Mouse (Mus musculus) liver, embryonic 11.5 days (tissue): ENCODE data around the gene Tvp23b. TPM values are rescaled to one million over a fixed set of nuclear protein-coding genes. Genes with fewer than 3 reads are reported as not detected.
A peak's percentile ranks its signal among the peaks of the same experiment; 100 is the strongest.

Experiments
- ATAC-seq: fragments of 200-750 bp; cut with Nextera tagmentation; replicated peaks from 2 replicates; pipeline ENCODE4 v1.8.0; 2017; ENCODE audit warnings: moderate number of reproducible peaks, mild to moderate bottlenecking, moderate TSS enrichment, moderate library complexity; ENCODE audit not compliant: low FRiP score
- DNase-seq: peaks from one replicate; pipeline ENCODE4 v3.0.0-alpha.2; 2017; ENCODE audit warnings: low spot score
- H3K27ac ChIP-seq: fragments of 300-500 bp; sonication (generic); 2 replicates; pipeline ENCODE4 v1.5.1; 2014; ENCODE audit warnings: mild to moderate bottlenecking, low read depth, low read length, control low read depth
- H3K27me3 ChIP-seq: fragments of 300-500 bp; sonication (generic); replicated peaks from 2 replicates; pipeline ENCODE4 v1.6.1; 2014; ENCODE audit warnings: low read length, mixed read lengths; ENCODE audit not compliant: control insufficient read depth, insufficient read depth
- H3K36me3 ChIP-seq: fragments of 300-500 bp; sonication (generic); 2 replicates; pipeline ENCODE4 v1.6.1; 2014; ENCODE audit warnings: mild to moderate bottlenecking, low read length, moderate library complexity, mixed read lengths; ENCODE audit not compliant: control insufficient read depth, insufficient read depth
- H3K4me1 ChIP-seq: fragments of 300-500 bp; sonication (generic); replicated peaks from 2 replicates; pipeline ENCODE4 v1.6.1; 2014; ENCODE audit warnings: low read length, mixed read lengths; ENCODE audit not compliant: control insufficient read depth, insufficient read depth
- H3K4me2 ChIP-seq: fragments of 300-500 bp; sonication (generic); 2 replicates; pipeline ENCODE4 v1.6.1; 2014; ENCODE audit warnings: mild to moderate bottlenecking, control low read depth, moderate library complexity
- H3K4me3 ChIP-seq: fragments of 300-500 bp; sonication (generic); 2 replicates; pipeline ENCODE4 v1.5.1; 2014; ENCODE audit warnings: low read depth, low read length, control low read depth
- H3K9ac ChIP-seq: fragments of 300-500 bp; sonication (generic); 2 replicates; pipeline ENCODE4 v1.6.1; 2014; ENCODE audit warnings: low read depth, low read length, control low read depth
- H3K9me3 ChIP-seq: fragments of 300-500 bp; sonication (generic); 2 replicates; pipeline ENCODE4 v1.6.1; 2016; ENCODE audit warnings: low read length, inconsistent platforms, mixed read lengths; ENCODE audit not compliant: control insufficient read depth
- WGBS: fragments of 180-500 bp; shearing (Covaris S2); extraction: QIAGEN DNeasy Blood & Tissue Kit; methylation state at CpG from one replicate; pipeline ENCODE4 v1.1.7; 2014; 5-methylcytosine and 5-hydroxymethylcytosine counted together
- polyA plus RNA-seq: library from polyadenylated mRNA; unstranded; fragments of >200 nt; fragmentation: Nextera tagmentation; extraction: Ambion mirVana; gene quantifications from 2 replicates; pipeline ENCODE4 v1.2.1, GENCODE M21; 2014

Gene Tvp23b
- polyA plus RNA-seq, 1 experiment from 2014 or later: 49.1 TPM

- Histone ChIP-seq H3K36me3 (no peaks in the 10 kb centered on the region), H3K9me3 (no peaks in the 10 kb centered on the region), H3K27me3 (no peaks in the 10 kb centered on the region), H3K4me3 (no peak overlapping the region), H3K4me2 (no peak overlapping the region), H3K9ac (no peak overlapping the region), H3K27ac (no peak overlapping the region), H3K4me1 (no peaks in the 10 kb centered on the region)
- no peak for ATAC-seq
- WGBS: 74% methylated on average over 8 of the region's 8 CpGs
- no peak for DNase-seq
Observed at GRCm38 (mm10) chr11:62911362-62911761, 32.1 kb downstream of the Tvp23b start.

DNA sequence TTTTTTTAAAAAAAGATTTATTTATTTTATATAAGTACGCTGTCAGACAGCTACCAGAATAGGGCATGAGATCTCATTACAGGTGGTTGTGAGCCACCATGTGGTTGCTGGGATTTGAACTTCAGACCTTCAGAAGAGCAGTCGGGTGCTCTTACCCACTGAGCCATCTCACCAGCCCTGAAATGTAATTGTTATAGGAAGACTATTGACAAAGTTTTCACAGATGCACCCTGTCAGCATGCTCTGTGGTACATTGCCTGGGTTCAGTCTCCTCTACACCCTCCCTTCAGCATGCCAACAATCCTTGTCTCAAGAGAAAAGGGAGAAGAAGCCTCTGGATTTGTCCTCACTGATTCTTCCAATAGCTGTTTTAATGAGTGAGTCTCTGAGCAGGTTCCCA lies 33.9 kb downstream of the Tvp23b start:
- ATAC-seq (no peak), DNase-seq (no peak)
- H3K4me3 ChIP-seq: no peak overlapping the region
- no peaks in the 10 kb centered on the region for H3K27me3 ChIP-seq
- H3K27ac ChIP-seq: no peak overlapping the region
- H3K4me2 ChIP-seq: no peak overlapping the region
- H3K36me3 ChIP-seq: no peaks in the 10 kb centered on the region
- no peak overlapping the region for H3K9ac ChIP-seq
- H3K4me1 ChIP-seq: no peaks in the 10 kb centered on the region
- no peaks in the 10 kb centered on the region for H3K9me3 ChIP-seq
- 88% methylated on average over 2 of the region's 2 CpGs for WGBS

DNA sequence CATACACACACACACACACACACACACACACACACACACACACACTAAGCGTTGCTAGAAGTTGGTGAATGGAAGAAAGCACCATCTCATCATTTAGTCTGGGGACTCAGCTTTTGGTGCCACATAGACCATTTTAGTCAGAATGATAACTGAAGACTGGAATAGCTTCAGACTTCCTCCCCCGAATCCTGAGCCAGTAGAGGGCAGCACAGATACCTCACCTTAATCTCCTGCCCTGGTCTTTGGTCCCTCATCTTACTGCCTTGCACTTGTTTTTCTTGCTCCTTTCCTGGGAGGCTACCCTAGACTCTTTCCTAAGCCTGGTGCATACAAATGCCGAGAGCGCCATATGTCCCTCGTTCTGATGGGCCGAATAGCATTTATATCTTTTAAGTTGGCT lies 35.3 kb downstream of the Tvp23b start:
- Histone ChIP-seq H3K4me1 (no peaks in the 10 kb centered on the region), H3K27ac (no peak overlapping the region), H3K36me3 (no peaks in the 10 kb centered on the region), H3K9me3 (no peaks in the 10 kb centered on the region), H3K4me2 (no peak overlapping the region), H3K27me3 (no peaks in the 10 kb centered on the region), H3K4me3 (no peak overlapping the region), H3K9ac (no peak overlapping the region)
- ATAC-seq (no peak), DNase-seq (no peak)
- 58% methylated on average over 6 of the region's 6 CpGs for WGBS

- no peaks in the 10 kb centered on the region for H3K36me3 ChIP-seq
- H3K4me2 ChIP-seq: no peak overlapping the region
- H3K4me1 ChIP-seq: no peaks in the 10 kb centered on the region
- no peaks in the 10 kb centered on the region for H3K27me3 ChIP-seq
- H3K27ac ChIP-seq: no peak overlapping the region
- ATAC-seq (no peak), DNase-seq (no peak)
- no peak overlapping the region for H3K4me3 ChIP-seq
- WGBS: 76% methylated on average over 2 of the region's 2 CpGs
- no peak overlapping the region for H3K9ac ChIP-seq
- H3K9me3 ChIP-seq: no peaks in the 10 kb centered on the region
Observed at GRCm38 (mm10) chr11:62915486-62915885, 36.2 kb downstream of the Tvp23b start.

DNA sequence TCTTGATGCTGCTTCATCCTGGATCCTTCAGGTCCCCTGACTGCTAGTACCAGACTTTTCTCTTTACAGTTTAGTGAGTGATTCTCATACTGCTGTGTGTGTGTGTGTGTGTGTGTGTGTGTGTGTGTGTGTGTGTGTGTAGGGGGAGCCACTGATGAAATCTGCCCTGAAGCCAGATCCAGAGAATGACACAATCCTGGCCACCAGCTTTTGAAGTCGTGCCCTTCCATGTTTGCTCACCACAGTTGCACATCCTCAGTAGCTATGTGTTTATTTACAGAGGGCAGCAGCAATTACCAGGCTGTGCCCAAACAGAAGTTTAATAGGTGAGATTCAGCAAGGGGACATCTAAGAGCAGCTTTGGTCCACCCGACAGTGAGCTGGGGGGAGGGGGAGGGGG lies 37.5 kb downstream of the Tvp23b start:
- Histone ChIP-seq H3K9me3 (no peaks in the 10 kb centered on the region), H3K4me2 (no peak overlapping the region), H3K27me3 (no peaks in the 10 kb centered on the region), H3K36me3 (no peaks in the 10 kb centered on the region), H3K9ac (no peak overlapping the region), H3K4me3 (no peak overlapping the region), H3K27ac (no peak overlapping the region), H3K4me1 (peaks cover 2% of the 10 kb centered on the region; the same call in 1 of the 2 replicates)
- 31% methylated on average over 2 of the region's 2 CpGs for WGBS
- ATAC-seq: no peak
- DNase-seq: no peak

- H3K36me3 ChIP-seq: no peaks in the 10 kb centered on the region
- no peak overlapping the region for H3K9ac ChIP-seq
- DNase-seq: no peak
- H3K9me3 ChIP-seq: no peaks in the 10 kb centered on the region
- H3K4me3 ChIP-seq: no peak overlapping the region
- no peak overlapping the region for H3K27ac ChIP-seq
- WGBS: 61% methylated on average over 6 of the region's 6 CpGs
- ATAC-seq: no peak
- no peaks in the 10 kb centered on the region for H3K27me3 ChIP-seq
- peaks cover 4% of the 10 kb centered on the region; the same call in 1 of the 2 replicates for H3K4me1 ChIP-seq
- no peak overlapping the region for H3K4me2 ChIP-seq
Observed at GRCm38 (mm10) chr11:62919946-62920742, 40.9 kb downstream of the Tvp23b start.

- DNase-seq (no peak), ATAC-seq (no peak)
- Histone ChIP-seq H3K36me3 (no peaks in the 10 kb centered on the region), H3K27me3 (no peaks in the 10 kb centered on the region), H3K9me3 (no peaks in the 10 kb centered on the region), H3K4me2 (no peak overlapping the region), H3K9ac (no peak overlapping the region), H3K4me1 (peaks cover 4% of the 10 kb centered on the region; the same call in 1 of the 2 replicates), H3K27ac (no peak overlapping the region), H3K4me3 (no peak overlapping the region)
- 26% methylated on average over 6 of the region's 6 CpGs for whole genome bisulfite sequencing
Observed at GRCm38 (mm10) chr11:62920743-62921050, 41.4 kb downstream of the Tvp23b start.

- Histone ChIP-seq H3K4me2 (peak overlapping the region; percentile 52), H3K9me3 (no peaks in the 10 kb centered on the region), H3K4me3 (0 out of 2 replicates have a peak overlapping the region, but pooled peaks have one; percentile 18), H3K9ac (no peak overlapping the region), H3K27me3 (no peaks in the 10 kb centered on the region), H3K4me1 (peaks cover 4% of the 10 kb centered on the region; the same call in 1 of the 2 replicates), H3K27ac (peak overlapping the region; percentile 35; the same call in 1 of the 2 replicates), H3K36me3 (no peaks in the 10 kb centered on the region)
- DNase-seq: peak; percentile 74
- 17% methylated on average over 25 of the region's 25 CpGs for WGBS
- peak; percentile 71 for ATAC-seq
Observed at GRCm38 (mm10) chr11:62921052-62921977, 42.1 kb downstream of the Tvp23b start.
